Mouse (Mus musculus) embryonic facial prominence, embryonic 15.5 days (tissue): ENCODE measurements around the gene Gmfg. TPM values are rescaled to one million over a fixed set of nuclear protein-coding genes. Genes with fewer than 3 reads are reported as not detected.
A peak's percentile ranks its signal among the peaks of the same experiment; 100 is the strongest.

Experiments
- ATAC-seq: fragments of 200-750 bp; cut with Nextera tagmentation; 2 replicates; pipeline ENCODE4 v1.8.0; 2017; ENCODE audit warnings: low read depth, moderate TSS enrichment; ENCODE audit not compliant: insufficient number of reproducible peaks, low FRiP score, low TSS enrichment
- H3K27ac ChIP-seq: fragments of 300-500 bp; sonication (generic); replicated peaks from 2 replicates; pipeline ENCODE4 v1.5.1; 2015; ENCODE audit warnings: mild to moderate bottlenecking, inconsistent platforms
- H3K27me3 ChIP-seq: fragments of 300-500 bp; sonication (generic); 2 replicates; pipeline ENCODE4 v1.6.1; 2015; ENCODE audit warnings: inconsistent platforms
- H3K36me3 ChIP-seq: fragments of 300-500 bp; sonication (generic); 2 replicates; pipeline ENCODE4 v1.6.1; 2015; ENCODE audit warnings: mild to moderate bottlenecking, inconsistent platforms
- H3K4me1 ChIP-seq: fragments of 300-500 bp; sonication (generic); 2 replicates; pipeline ENCODE4 v1.6.1; 2015; ENCODE audit warnings: inconsistent platforms
- H3K4me2 ChIP-seq: fragments of 300-500 bp; sonication (generic); replicated peaks from 2 replicates; pipeline ENCODE4 v1.6.1; 2015; ENCODE audit warnings: mild to moderate bottlenecking, inconsistent platforms
- H3K4me3 ChIP-seq: fragments of 300-500 bp; sonication (generic); replicated peaks from 2 replicates; pipeline ENCODE4 v1.5.1; 2015; ENCODE audit warnings: mild to moderate bottlenecking, inconsistent platforms
- H3K9ac ChIP-seq: fragments of 300-500 bp; sonication (generic); 2 replicates; pipeline ENCODE4 v1.6.1; 2015; ENCODE audit warnings: inconsistent platforms
- H3K9me3 ChIP-seq: fragments of 300-500 bp; sonication (generic); replicated peaks from 2 replicates; pipeline ENCODE4 v1.6.1; 2016; ENCODE audit warnings: inconsistent platforms
- WGBS: fragments of 180-500 bp; shearing (Covaris S2); methylation state at CpG from one replicate; pipeline ENCODE4 v1.1.7; 2015; 5-methylcytosine and 5-hydroxymethylcytosine counted together
- polyA plus RNA-seq: library from polyadenylated mRNA; unstranded; fragments of >200 nt; fragmentation: Nextera tagmentation; extraction: Ambion mirVana; gene quantifications from 2 replicates; pipeline ENCODE4 v1.2.1, GENCODE M21; 2015

Gmfg gene
- polyA plus RNA-seq, 1 experiment from 2014 or later, result 16.8 TPM

- WGBS, result 81% methylated on average over 4 of the region's 4 CpGs
Observed at GRCm38 (mm10) chr7:28412826-28413225, 24.4 kb upstream of the Gmfg start.

DNA sequence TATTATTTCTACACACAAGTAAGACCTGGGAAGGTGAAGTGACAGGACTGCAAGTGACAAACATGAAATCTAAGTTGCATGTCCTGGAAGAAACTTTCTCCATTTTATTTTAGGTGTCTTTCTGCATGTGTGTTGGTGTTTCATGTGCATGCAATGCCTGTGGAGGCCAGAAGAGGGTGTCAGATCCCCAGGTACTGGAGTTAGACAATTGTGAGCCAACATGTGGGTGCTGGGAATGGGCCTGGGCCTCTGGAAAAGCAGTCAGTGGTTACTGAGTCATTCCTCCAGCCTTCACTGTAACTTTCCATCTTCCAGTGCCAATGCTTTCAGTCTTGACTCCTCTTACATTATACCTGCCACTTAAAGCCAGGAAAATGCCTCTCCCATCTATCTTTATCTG, 19.9 kb upstream of the Gmfg start:
- Histone ChIP-seq H3K4me2 (no peak overlapping the region), H3K4me1 (peaks cover 17% of the 10 kb centered on the region), H3K27me3 (no peaks in the 10 kb centered on the region), H3K4me3 (no peak overlapping the region), H3K36me3 (peaks cover 90% of the 10 kb centered on the region), H3K27ac (no peak overlapping the region), H3K9ac (no peak overlapping the region), H3K9me3 (no peaks in the 10 kb centered on the region)
- no peak for ATAC-seq

More at GRCm38 (mm10) chr7:28412826-28413225, 24.4 kb upstream of the Gmfg start:
- Histone ChIP-seq H3K9ac (no peak overlapping the region), H3K27ac (no peak overlapping the region), H3K9me3 (no peaks in the 10 kb centered on the region), H3K4me2 (no peak overlapping the region), H3K36me3 (peaks cover 85% of the 10 kb centered on the region), H3K4me3 (no peak overlapping the region), H3K4me1 (no peaks in the 10 kb centered on the region), H3K27me3 (no peaks in the 10 kb centered on the region)
- no peak for ATAC-seq

DNA sequence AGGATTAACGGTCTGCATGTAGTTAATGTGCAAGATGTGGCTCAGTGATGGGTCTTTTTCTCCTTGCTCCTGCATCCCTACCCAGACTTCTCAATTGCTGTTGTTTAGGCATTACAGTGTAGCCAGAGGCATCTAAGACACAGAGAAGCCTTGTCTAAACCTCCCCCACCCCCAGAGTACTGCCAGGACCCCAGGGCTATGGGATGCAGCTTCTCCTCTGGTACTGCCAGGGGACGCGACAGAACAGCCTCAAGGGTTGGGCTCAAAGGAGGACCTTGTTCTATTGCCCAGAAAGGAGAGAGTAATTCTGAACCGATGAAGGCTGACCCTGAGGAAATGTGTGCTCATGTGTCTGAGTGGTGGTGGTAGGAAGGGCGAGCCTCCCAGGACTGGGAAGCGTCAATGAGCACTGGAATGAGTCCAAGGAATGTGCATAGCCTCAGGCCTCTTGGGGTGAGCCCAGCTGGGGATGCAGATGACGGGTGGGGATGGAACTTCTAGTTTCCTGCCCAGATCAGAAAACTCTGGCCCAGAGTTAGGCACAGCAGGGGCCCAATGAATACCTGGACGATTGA, 19.1 kb upstream of the Gmfg start:
- Histone ChIP-seq H3K27me3 (no peaks in the 10 kb centered on the region), H3K4me3 (no peak overlapping the region), H3K36me3 (peaks cover 90% of the 10 kb centered on the region), H3K9ac (no peak overlapping the region), H3K9me3 (no peaks in the 10 kb centered on the region), H3K4me2 (no peak overlapping the region), H3K27ac (0 out of 2 replicates have a peak overlapping the region, but pooled peaks have one; percentile 44), H3K4me1 (peaks cover 17% of the 10 kb centered on the region)
- WGBS, result 50% methylated on average over 8 of the region's 8 CpGs
- ATAC-seq, result peak; percentile 76; the same call in 1 of the 2 replicates

DNA sequence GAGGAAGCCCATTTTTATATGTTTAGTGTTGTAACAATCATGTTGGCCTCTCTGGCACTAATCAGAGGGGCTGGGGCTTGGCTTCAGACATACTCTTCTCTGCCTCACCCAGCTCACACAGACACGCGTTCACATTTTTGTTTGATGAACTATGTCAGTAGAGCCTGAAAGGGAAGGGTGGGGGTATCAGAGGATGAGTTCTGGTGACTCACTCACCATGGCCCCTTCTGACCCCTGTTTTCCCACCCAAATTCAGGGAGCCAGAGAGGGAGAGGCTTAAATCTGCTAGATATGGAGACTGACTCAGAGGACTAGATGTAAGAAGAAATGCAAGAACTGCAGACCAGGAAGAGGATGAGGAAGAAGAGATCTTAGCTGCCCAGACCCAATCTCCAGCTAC, 17.8 kb upstream of the Gmfg start:
- 74% methylated on average over 2 of the region's 2 CpGs for WGBS
- Histone ChIP-seq H3K9me3 (no peaks in the 10 kb centered on the region), H3K4me2 (no peak overlapping the region), H3K9ac (no peak overlapping the region), H3K36me3 (peaks cover 85% of the 10 kb centered on the region), H3K27ac (no peak overlapping the region), H3K4me3 (no peak overlapping the region), H3K27me3 (no peaks in the 10 kb centered on the region), H3K4me1 (peaks cover 17% of the 10 kb centered on the region)
- ATAC-seq, result no peak

DNA sequence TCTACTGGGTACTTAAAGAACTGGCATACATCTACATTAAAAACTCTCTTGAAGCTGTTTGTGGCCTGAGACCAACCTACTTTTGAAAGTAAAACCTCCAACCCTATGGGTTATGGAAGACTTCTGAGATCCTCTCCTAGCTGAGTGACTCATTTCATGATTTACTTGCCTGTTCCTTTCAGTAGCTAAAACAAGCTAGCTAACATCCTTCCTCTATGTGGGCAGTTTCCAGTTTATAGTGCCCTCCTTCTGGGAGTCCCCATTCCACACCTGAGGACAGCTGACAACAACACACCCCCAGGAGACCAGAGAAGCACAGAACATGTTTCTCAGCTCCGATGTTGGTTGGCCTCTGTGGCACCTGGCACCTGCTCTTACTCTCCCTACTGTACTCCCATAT, 14.2 kb upstream of the Gmfg start:
- H3K4me2 ChIP-seq, result no peak overlapping the region
- no peak overlapping the region for H3K4me3 ChIP-seq
- H3K27me3 ChIP-seq, result no peaks in the 10 kb centered on the region
- ATAC-seq, result no peak
- peaks cover 16% of the 10 kb centered on the region for H3K4me1 ChIP-seq
- no peaks in the 10 kb centered on the region for H3K9me3 ChIP-seq
- H3K9ac ChIP-seq, result no peak overlapping the region
- H3K27ac ChIP-seq, result no peak overlapping the region
- H3K36me3 ChIP-seq, result peaks cover 57% of the 10 kb centered on the region
- 96% methylated on average over 1 of the region's 1 CpGs for WGBS

- H3K27ac ChIP-seq, result no peak overlapping the region
- peaks cover 24% of the 10 kb centered on the region for H3K36me3 ChIP-seq
- no peak overlapping the region for H3K9ac ChIP-seq
- 0 out of 2 replicates have a peak, but pooled peaks cover 3% of the 10 kb centered on the region for H3K4me1 ChIP-seq
- no peak overlapping the region for H3K4me3 ChIP-seq
- ATAC-seq, result no peak
- no peaks in the 10 kb centered on the region for H3K27me3 ChIP-seq
- no peaks in the 10 kb centered on the region for H3K9me3 ChIP-seq
- no peak overlapping the region for H3K4me2 ChIP-seq
Observed at GRCm38 (mm10) chr7:28427738-28428137, 9.5 kb upstream of the Gmfg start.

DNA sequence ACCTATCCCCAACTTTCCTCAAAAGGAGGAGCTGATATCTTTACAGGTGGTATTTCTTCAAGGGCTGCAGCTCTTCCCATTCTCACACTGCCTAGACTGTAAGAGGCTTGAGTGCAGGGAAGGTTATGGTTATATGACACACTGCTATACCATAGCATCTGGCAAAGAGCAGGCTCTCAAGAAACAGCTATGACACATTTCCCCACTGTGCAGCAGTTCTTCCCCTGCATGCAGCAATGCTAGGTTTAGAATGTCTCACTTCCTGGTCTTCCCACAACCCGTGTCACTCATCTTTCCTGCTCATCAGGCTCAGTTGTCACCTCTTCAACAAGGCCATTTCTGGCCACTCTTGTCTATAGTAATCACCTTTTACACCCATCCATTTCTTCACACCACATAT, 6.7 kb upstream of the Gmfg start:
- Histone ChIP-seq H3K9ac (no peak overlapping the region), H3K27me3 (no peaks in the 10 kb centered on the region), H3K9me3 (no peaks in the 10 kb centered on the region), H3K4me3 (no peak overlapping the region), H3K4me1 (peaks cover 31% of the 10 kb centered on the region), H3K4me2 (no peak overlapping the region), H3K27ac (no peak overlapping the region), H3K36me3 (0 out of 2 replicates have a peak, but pooled peaks cover 16% of the 10 kb centered on the region)
- 74% methylated on average over 1 of the region's 1 CpGs for WGBS
- no peak for ATAC-seq

GRCm38 (mm10) chr7:28432252-28432651, 5.0 kb upstream of the Gmfg start:
- Histone ChIP-seq H3K9ac (no peak overlapping the region), H3K36me3 (0 out of 2 replicates have a peak, but pooled peaks cover 16% of the 10 kb centered on the region), H3K27me3 (no peaks in the 10 kb centered on the region), H3K4me1 (peaks cover 34% of the 10 kb centered on the region), H3K4me2 (no peak overlapping the region), H3K4me3 (no peak overlapping the region), H3K9me3 (no peaks in the 10 kb centered on the region), H3K27ac (no peak overlapping the region)
- ATAC-seq, result no peak
- WGBS, result 90% methylated on average over 2 of the region's 2 CpGs

DNA sequence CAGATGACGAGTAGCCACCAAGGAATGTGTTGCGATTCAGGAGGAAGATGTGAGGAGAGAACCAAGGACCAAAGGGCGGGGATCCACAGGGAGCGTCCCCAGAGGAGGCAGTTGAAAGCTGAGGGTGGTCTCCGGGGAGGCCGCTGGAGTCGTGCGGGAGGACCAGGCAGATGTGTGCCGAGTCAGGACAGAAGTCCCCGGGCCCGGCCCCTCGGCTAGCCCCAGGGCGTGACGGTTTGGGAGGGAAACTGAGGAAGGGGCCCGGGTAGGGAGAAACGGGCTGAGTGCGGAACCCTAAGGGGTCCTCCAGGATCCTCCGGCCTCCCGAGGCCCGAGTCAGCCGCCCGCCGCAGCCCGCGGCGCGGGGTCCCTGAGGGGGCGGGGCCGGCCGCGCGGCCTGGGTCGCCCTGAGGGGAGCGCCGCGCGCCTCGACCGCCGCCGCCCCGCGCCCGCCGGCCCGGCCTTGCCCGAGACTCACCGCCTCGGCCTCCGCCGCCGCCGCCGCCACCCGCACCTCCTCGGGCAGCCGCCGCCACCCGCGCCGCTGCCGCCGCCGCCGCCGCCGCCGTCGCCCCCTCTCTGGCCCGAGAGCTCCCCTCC, 1.5 kb upstream of the Gmfg start:
- peaks cover 37% of the 10 kb centered on the region for H3K4me1 ChIP-seq
- 4% methylated on average over 45 of the region's 70 CpGs for whole genome bisulfite sequencing
- H3K9me3 ChIP-seq, result no peaks in the 10 kb centered on the region
- no peaks in the 10 kb centered on the region for H3K27me3 ChIP-seq
- peak overlapping the region; percentile 86 for H3K9ac ChIP-seq
- H3K27ac ChIP-seq, result peak overlapping the region; percentile 61
- H3K4me3 ChIP-seq, result peak overlapping the region; percentile 58
- peak overlapping the region; percentile 74 for H3K4me2 ChIP-seq
- H3K36me3 ChIP-seq, result 0 out of 2 replicates have a peak, but pooled peaks cover 16% of the 10 kb centered on the region
- ATAC-seq, result peak; percentile 1; the same call in 1 of the 2 replicates

DNA sequence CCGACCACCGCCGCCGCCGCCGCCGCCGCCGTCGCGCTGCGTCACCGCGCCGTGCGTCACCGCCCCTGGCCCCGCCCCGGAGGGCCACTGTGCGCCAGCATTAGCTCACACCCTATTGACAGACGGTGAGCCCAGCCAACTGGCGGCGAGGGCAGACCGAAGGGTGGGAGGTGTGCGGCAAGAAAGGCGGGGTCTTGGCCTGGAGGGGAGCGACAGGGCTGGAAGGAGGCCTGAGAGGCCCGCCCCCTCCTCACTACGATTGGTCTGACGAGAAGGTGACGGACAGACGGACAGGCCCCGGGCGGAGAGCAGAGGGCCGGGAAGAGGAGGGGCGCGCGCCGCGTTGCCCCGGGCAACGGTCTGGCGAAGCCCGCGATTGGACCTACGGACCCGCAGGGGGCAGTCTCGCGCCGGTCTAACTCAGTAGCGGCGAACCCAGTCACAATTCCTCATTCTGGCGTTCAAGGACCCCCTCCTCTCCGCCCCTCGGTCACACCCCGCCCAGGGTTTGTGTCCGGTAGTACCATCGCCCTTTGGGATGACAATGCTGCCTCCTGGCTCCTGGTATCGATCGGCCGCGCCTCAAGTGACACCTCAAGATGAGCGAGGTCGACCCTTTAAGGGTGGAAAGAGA, 859 bp upstream of the Gmfg start:
- Histone ChIP-seq H3K4me3 (peak overlapping the region; percentile 58), H3K4me2 (peak overlapping the region; percentile 74), H3K27ac (peak overlapping the region; percentile 77), H3K4me1 (peaks cover 37% of the 10 kb centered on the region), H3K9me3 (no peaks in the 10 kb centered on the region), H3K9ac (peak overlapping the region; percentile 86), H3K36me3 (0 out of 2 replicates have a peak, but pooled peaks cover 13% of the 10 kb centered on the region), H3K27me3 (no peaks in the 10 kb centered on the region)
- under 1% methylated on average over 56 of the region's 64 CpGs for WGBS
- peak; percentile 100 for ATAC-seq

DNA sequence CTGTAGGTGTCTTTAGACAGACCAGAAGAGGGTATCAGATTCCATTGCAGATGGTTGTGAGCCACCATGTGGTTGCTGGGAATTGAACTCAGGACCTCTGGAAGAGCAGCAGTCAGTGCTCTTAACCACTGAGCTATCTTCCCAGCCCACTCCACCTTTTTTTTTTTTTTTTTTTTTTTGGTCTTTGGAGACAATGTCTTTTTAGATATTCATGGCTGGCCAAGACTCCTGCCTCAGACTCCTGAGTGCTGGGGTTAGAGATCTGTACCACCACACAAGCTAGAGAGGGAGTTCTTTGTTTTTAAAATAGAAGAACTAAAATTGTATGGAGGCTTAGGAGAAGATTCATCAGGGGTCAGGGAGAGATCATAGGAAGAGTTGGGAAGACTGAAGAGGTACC, 717 bp downstream of the Gmfg start:
- no peak overlapping the region for H3K4me2 ChIP-seq
- ATAC-seq, result no peak
- H3K27me3 ChIP-seq, result no peaks in the 10 kb centered on the region
- H3K36me3 ChIP-seq, result 0 out of 2 replicates have a peak, but pooled peaks cover 2% of the 10 kb centered on the region
- H3K27ac ChIP-seq, result no peak overlapping the region
- H3K4me3 ChIP-seq, result no peak overlapping the region
- H3K9ac ChIP-seq, result no peak overlapping the region
- H3K9me3 ChIP-seq, result no peaks in the 10 kb centered on the region
- peaks cover 32% of the 10 kb centered on the region for H3K4me1 ChIP-seq
